Mouse (Mus musculus): ENCODE results near the gene Klhl23.
"Not testable (repeated sequence)": the region's sequence is repeated elsewhere in the genome, so short reads cannot be mapped to it uniquely, and the experiment has no call there.

Gene Klhl23

GRCm38 (mm10) chr2:69821711-69822110 is at the start of gene Klhl23:
Gene Klhl23 (plus strand): TSS chr2:69821944.
- peak in 1 of 2 experiments; percentile 17 for DNase-seq (ENCODE audit: inconsistent age in 2 of 2, low spot score in 1 of 2)

- DNase-seq (ENCODE audit: inconsistent age in 2 of 2, low spot score in 1 of 2): no peak
These were observed 48.4 kb upstream of the Klhl23 start for GRCm38 (mm10) chr2:69773331-69773730.

GRCm38 (mm10) chr2:69777985-69778835 is 43.5 kb upstream of the Klhl23 start:
- DNase-seq (ENCODE audit: inconsistent age in 2 of 2, low spot score in 1 of 2): no peak

- DNase-seq (ENCODE audit: inconsistent age in 2 of 2, low spot score in 1 of 2): peak in 1 of 2 experiments; percentile 56
These were observed 42.9 kb upstream of the Klhl23 start for GRCm38 (mm10) chr2:69778836-69779177.

- no peak for DNase-seq (ENCODE audit: inconsistent age in 2 of 2, low spot score in 1 of 2)
These were observed 32.8 kb upstream of the Klhl23 start for GRCm38 (mm10) chr2:69788974-69789373.

GRCm38 (mm10) chr2:69789429-69790069 is 32.2 kb upstream of the Klhl23 start, which contains the start of the genes Ccdc173 and Phospho2:
Gene Ccdc173 (minus strand): TSS chr2:69789575.
Gene Phospho2 (plus strand): TSS chr2:69789623.
- DNase-seq (ENCODE audit: inconsistent age in 2 of 2, low spot score in 1 of 2): peak; percentile 98 to 99

GRCm38 (mm10) chr2:69790285-69790684 is 31.5 kb upstream of the Klhl23 start:
- DNase-seq (ENCODE audit: inconsistent age in 2 of 2, low spot score in 1 of 2): peak; percentile 88 to 96

GRCm38 (mm10) chr2:69790722-69791121 is 31.0 kb upstream of the Klhl23 start:
- DNase-seq (ENCODE audit: inconsistent age in 2 of 2, low spot score in 1 of 2): no peak

- DNase-seq (ENCODE audit: inconsistent age in 2 of 2, low spot score in 1 of 2): peak; percentile 85 to 96
These were observed 18.8 kb upstream of the Klhl23 start for GRCm38 (mm10) chr2:69802911-69803312.

- no peak for DNase-seq (ENCODE audit: inconsistent age in 2 of 2, low spot score in 1 of 2)
These were observed 18.0 kb upstream of the Klhl23 start for GRCm38 (mm10) chr2:69803756-69804155.

- not testable (repeated sequence) for DNase-seq (ENCODE audit: inconsistent age in 2 of 2, low spot score in 1 of 2)
These were observed 17.1 kb upstream of the Klhl23 start for GRCm38 (mm10) chr2:69804663-69805062.

GRCm38 (mm10) chr2:69810169-69810568 is 11.6 kb upstream of the Klhl23 start:
- peak; percentile 66 to 82 for DNase-seq (ENCODE audit: inconsistent age in 2 of 2, low spot score in 1 of 2)

GRCm38 (mm10) chr2:69811349-69811748 is 10.4 kb upstream of the Klhl23 start:
- not testable (repeated sequence) for DNase-seq (ENCODE audit: inconsistent age in 2 of 2, low spot score in 1 of 2)

GRCm38 (mm10) chr2:69816575-69816974 is 5.2 kb upstream of the Klhl23 start:
- no peak for DNase-seq (ENCODE audit: inconsistent age in 2 of 2, low spot score in 1 of 2)

GRCm38 (mm10) chr2:69818350-69819085 is 3.2 kb upstream of the Klhl23 start:
- DNase-seq (ENCODE audit: inconsistent age in 2 of 2, low spot score in 1 of 2): no peak

GRCm38 (mm10) chr2:69820201-69820600 is 1.5 kb upstream of the Klhl23 start:
- no peak for DNase-seq (ENCODE audit: inconsistent age in 2 of 2, low spot score in 1 of 2)

- peak; percentile 60 to 86 for DNase-seq (ENCODE audit: inconsistent age in 2 of 2, low spot score in 1 of 2)
These were observed 801 bp downstream of the Klhl23 start for GRCm38 (mm10) chr2:69822361-69823128.

- peak; percentile 54 to 85 for DNase-seq (ENCODE audit: inconsistent age in 2 of 2, low spot score in 1 of 2)
These were observed 1.5 kb downstream of the Klhl23 start for GRCm38 (mm10) chr2:69823129-69823677.

GRCm38 (mm10) chr2:69825898-69826297 is 4.2 kb downstream of the Klhl23 start:
- DNase-seq (ENCODE audit: inconsistent age in 2 of 2, low spot score in 1 of 2): no peak

GRCm38 (mm10) chr2:69826380-69826779 is 4.6 kb downstream of the Klhl23 start:
- no peak for DNase-seq (ENCODE audit: inconsistent age in 2 of 2, low spot score in 1 of 2)
